Mouse (Mus musculus): ENCODE measurements around the gene Cdc14a. TPM values are rescaled to one million over a fixed set of nuclear protein-coding genes. Genes with fewer than 3 reads are reported as not detected.
"Not testable (repeated sequence)": the region's sequence is repeated elsewhere in the genome, so short reads cannot be mapped to it uniquely, and the experiment has no call there.

The Cdc14a gene
- polyA plus RNA-seq, 1 experiment from 2014 or later = 7.1 TPM

DNA sequence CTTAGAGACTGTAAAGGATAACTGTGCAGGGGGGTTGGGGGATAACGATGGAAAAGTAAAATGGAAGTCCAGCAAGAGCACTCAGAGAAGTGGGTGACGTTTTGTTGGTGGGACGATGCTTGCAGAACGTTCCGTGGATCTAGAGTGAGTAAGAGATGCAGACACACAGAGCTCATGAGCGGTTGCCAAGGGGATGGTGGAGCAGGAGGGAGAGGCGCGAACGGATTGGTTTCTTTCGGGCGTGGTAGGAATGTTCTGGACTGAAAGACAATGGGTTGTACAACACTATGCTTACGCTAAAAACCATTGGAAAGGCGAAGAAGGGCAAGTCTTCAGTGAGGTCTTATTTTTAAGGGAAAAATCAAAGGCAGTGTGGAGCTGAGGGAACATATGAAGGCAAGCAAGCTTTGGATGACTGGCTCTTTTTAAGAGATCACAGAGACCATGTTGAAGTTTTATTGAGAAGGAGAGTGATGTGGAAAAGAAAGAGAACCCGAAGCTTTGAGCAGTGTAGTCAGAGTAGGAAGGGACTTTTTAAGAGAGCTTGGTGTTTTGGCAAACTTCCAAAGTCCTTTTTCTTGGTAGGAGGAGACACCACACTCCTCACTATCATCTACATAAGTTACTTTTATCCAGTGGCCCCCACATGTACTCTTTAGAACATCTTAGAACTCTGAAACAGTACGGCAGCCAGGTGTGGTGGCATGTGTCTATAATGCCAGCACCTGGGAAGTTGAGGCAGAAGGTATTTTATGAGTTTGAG lies 68.6 kb downstream of the Cdc14a start:
- ATAC-seq (no peak), DNase-seq (ENCODE audit: low read depth, low spot score) (no peak)
- H3K27me3 ChIP-seq = no peaks in the 10 kb centered on the region
- ChIA-PET CTCF (interaction anchor here (2.5 kb wide), 1 partner anchor 15 kb away, joined by 10 read pairs; no protein-coding TSS in a partner anchor), POLR2A (no interaction called here)
- in situ Hi-C loops (cut with MboI; ENCODE audit: low pct_unique_long_range_greater_than_20kb) = no loop called here
- no peak for TF ChIP-seq CTCF (IDR thresholded peaks at IDR 0.05)

DNA sequence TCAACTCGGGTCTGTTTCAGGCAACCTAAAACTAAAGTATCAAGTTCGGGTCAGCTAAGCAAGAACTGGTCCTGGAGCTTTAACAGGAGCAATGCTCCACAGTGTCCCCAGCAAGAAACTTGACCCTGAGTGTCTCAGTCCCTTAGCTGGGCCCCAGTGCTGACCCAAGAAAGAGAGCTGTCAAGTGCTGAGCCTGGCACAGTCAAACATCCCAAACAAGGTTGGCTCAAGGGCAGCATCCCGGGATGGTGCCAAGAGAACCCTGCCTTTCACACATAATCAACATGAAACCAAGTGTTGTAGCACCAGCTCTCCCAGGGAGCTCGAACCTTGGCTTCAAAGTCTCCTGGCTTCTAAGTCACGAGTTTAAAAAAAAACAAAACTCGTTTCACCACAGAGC lies 71.3 kb downstream of the Cdc14a start:
- in situ Hi-C loops (cut with MboI; ENCODE audit: low pct_unique_long_range_greater_than_20kb) = no loop called here
- no peak for DNase-seq (ENCODE audit: low read depth, low spot score)
- no peaks in the 10 kb centered on the region for H3K27me3 ChIP-seq
- no peak for ATAC-seq
- CTCF ChIA-PET = interaction anchor here (0.7 to 1.9 kb wide), 4 partner anchors 9 to 17 kb away, joined by 3 to 6 read pairs (median 3); no protein-coding TSS in a partner anchor
- POLR2A ChIA-PET = no interaction called here
- TF ChIP-seq CTCF (IDR thresholded peaks at IDR 0.05) = no peak

DNA sequence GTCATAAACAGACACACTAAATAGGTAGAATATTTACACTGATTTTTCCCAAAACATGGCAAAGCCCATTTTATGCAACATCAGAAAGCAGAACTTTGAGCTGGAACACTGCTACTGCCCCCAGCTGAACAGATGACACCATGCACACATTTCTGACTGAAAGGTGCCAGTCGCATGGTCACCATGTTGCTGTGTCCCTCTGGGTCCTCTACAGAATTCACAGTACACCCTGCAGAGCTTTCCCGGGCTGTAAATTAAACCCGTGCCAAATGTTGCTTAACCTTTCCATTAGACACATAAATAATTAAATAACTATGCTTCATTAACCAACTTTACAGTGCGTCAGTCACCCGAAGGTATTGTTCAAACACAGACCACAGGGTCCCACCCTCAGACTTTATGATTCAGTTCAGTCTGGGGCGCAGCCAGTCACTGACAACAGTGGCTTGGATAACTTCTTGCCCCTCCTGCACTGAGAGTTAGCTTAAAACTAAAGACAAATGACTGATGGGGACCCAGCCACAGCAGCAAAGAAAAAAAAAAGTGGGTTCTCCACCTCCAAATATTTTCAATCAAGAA lies 73.4 kb downstream of the Cdc14a start:
- no peaks in the 10 kb centered on the region for H3K27me3 ChIP-seq
- no peak for TF ChIP-seq CTCF (IDR thresholded peaks at IDR 0.05)
- CTCF ChIA-PET = interaction anchor here (1.2 kb wide), 1 partner anchor 10 kb away, joined by 3 read pairs; no protein-coding TSS in a partner anchor
- POLR2A ChIA-PET = interaction anchor here (0.7 kb wide), 1 partner anchor 11 kb away, joined by 3 read pairs; no protein-coding TSS in a partner anchor
- ATAC-seq (no peak), DNase-seq (ENCODE audit: low read depth, low spot score) (no peak)
- in situ Hi-C loops (cut with MboI; ENCODE audit: low pct_unique_long_range_greater_than_20kb) = no loop called here

DNA sequence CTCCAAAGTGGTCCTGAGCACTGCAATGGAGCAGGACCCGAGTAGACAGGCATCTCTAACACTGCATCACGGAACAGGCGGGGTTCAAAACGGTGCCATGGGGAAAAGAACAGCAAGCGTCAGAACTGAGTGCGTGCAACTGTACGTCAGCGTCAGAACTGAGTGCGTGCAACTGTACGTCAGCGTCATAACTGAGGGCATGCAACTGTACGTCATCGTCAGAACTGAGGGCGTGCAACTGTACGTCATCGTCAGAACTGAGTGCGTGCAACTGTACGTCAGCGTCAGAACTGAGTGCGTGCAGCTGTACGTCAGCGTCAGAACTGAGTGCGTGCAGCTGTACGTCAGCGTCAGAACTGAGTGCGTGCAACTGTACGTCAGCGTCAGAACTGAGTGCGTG lies 76.3 kb downstream of the Cdc14a start:
- POLR2A ChIA-PET = not testable (repeated sequence)

DNA sequence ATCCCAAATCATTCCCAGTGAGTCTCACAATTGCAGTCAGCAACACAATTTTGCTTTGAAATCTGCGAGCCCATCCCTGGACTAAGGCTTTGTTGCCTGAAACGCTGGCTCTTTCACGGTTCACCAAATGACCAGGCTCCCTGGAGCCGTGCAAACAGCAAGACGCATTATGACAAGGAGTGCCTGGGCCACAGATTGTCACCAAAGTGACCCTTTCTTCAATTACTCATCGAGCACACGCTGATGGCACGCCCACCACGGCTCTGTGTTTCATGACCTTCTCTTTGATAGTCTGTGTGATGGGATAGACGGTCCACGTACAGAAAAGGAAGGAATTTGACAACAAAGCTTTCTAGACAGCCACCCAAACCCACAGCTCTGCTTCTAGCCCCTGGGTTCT lies 78.6 kb downstream of the Cdc14a start:
- TF ChIP-seq CTCF (IDR thresholded peaks at IDR 0.05) = no peak
- ATAC-seq = no peak
- no peak for DNase-seq (ENCODE audit: low read depth, low spot score)
- CTCF ChIA-PET = no interaction called here
- POLR2A ChIA-PET = interaction anchor here (0.6 kb wide), 1 partner anchor 261 kb away, joined by 3 read pairs; no protein-coding TSS in a partner anchor
- in situ Hi-C loops (cut with MboI; ENCODE audit: low pct_unique_long_range_greater_than_20kb) = no loop called here
- H3K27me3 ChIP-seq = no peaks in the 10 kb centered on the region

More for the DNA sequence above, 76.3 kb downstream of the Cdc14a start:
- ATAC-seq; H3K27me3 ChIP-seq; in situ Hi-C loops (cut with MboI; ENCODE audit: low pct_unique_long_range_greater_than_20kb); CTCF ChIA-PET; DNase-seq (ENCODE audit: low read depth, low spot score): not testable (repeated sequence)

DNA sequence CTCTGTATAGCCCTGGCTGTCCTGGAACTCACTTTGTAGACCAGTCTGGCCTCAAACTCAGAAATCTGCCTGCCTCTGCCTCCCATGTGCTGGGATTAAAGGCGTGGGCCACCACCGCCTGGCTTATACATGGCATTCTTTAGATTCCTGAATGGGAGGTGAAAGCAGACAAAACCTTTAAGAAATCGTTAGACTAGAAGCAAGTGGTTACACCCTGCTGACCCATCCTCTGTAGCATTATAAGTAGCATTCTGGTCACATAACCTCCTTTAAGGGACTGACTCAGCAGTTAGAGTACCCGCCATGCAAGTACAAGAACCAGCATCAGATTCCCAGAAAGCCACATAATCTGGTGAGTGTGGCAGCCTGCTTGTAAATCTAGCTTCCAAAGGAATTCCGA lies 81.6 kb downstream of the Cdc14a start:
- TF ChIP-seq CTCF (IDR thresholded peaks at IDR 0.05) = no peak
- in situ Hi-C loops (cut with MboI; ENCODE audit: low pct_unique_long_range_greater_than_20kb) = loop anchor here (5.0 kb wide), 2 partner anchors 80 to 145 kb away; partner anchors contain the start of gene Cdc14a
- ChIA-PET CTCF (interaction anchor here (1.1 to 2.8 kb wide), 3 partner anchors 9 to 315 kb away, joined by 3 to 9 read pairs (median 3); no protein-coding TSS in a partner anchor), POLR2A (no interaction called here)
- DNase-seq (ENCODE audit: low read depth, low spot score) = no peak
- no peaks in the 10 kb centered on the region for H3K27me3 ChIP-seq
- no peak for ATAC-seq

DNA sequence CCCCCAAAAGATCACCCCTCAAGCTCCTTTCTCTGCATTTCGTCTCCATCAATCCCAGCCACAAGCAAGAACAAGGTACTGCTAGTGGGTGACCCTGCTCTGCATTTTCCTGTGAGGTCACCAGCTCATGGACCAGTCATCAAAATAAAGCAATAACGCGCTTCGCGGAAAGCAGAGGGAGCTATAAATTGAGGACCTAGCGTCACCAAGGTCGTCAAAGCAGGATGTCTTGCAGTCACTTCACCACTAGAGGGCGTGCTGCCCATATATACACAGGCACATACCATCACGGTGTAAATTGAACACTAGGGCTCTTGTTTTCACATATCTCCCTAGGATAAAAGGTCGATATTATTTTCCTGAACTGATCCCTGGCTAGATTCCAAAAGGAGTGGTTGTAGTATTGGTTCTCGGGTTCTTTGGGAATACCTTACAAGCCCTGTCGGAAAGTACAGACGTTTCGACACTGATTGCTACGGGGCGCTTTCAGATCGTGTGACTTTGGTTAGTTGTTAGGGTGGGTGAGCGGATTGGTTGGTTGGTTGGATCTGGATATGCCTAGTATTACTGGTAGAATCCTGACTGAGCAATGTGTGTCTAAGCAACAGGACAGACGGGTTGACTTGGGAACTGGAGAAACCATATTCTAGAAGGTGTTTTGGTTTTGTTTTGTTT lies 82.7 kb downstream of the Cdc14a start:
- ChIA-PET POLR2A (interaction anchor here (0.6 to 0.8 kb wide), 2 partner anchors 147 to 222 kb away, joined by 3 read pairs; partner anchors contain the start of gene Lrrc39), CTCF (interaction anchor here (0.6 to 1.8 kb wide), 33 partner anchors 8 to 443 kb away, joined by 3 to 14 read pairs (median 4); partner anchors contain the start of genes Cdc14a and Dbt)
- TF ChIP-seq CTCF (IDR thresholded peaks at IDR 0.05) = peak; percentile 95
- H3K27me3 ChIP-seq = no peaks in the 10 kb centered on the region
- in situ Hi-C loops (cut with MboI; ENCODE audit: low pct_unique_long_range_greater_than_20kb) = loop anchor here (5.0 kb wide), 2 partner anchors 81 to 146 kb away; partner anchors contain the start of gene Cdc14a
- DNase-seq (ENCODE audit: low read depth, low spot score) (no peak), ATAC-seq (peak; percentile 45)

DNA sequence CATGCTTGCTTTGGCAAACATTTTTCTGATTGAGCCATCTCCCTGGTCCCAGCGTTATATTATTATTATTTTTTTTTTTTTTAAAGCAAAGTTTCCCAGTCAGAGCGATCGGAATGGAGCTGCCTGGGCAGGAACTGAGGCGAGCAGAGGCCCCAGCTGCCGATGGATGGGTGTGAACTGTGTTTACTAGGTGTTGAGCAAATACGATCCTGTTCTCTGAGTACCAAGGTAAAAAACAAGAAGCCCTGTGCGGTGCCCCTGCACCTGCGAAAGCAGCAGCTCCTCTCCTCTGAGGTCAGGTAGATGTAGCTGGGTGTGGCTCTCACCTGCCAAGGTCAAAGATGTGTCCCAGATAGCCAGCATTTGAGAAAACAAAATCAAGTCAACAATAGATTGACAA lies 83.6 kb downstream of the Cdc14a start:
- ChIA-PET POLR2A (interaction anchor here (0.6 to 0.8 kb wide), 3 partner anchors 9 to 148 kb away, joined by 3 read pairs; no protein-coding TSS in a partner anchor), CTCF (interaction anchor here (0.6 to 1.8 kb wide), 34 partner anchors 9 to 443 kb away, joined by 3 to 14 read pairs (median 4); partner anchors contain the start of genes Cdc14a and Dbt)
- in situ Hi-C loops (cut with MboI; ENCODE audit: low pct_unique_long_range_greater_than_20kb) = loop anchor here (5.0 kb wide), 2 partner anchors 82 to 147 kb away; partner anchors contain the start of gene Cdc14a
- TF ChIP-seq CTCF (IDR thresholded peaks at IDR 0.05) = no peak
- no peaks in the 10 kb centered on the region for H3K27me3 ChIP-seq
- DNase-seq (ENCODE audit: low read depth, low spot score) = no peak
- no peak for ATAC-seq

DNA sequence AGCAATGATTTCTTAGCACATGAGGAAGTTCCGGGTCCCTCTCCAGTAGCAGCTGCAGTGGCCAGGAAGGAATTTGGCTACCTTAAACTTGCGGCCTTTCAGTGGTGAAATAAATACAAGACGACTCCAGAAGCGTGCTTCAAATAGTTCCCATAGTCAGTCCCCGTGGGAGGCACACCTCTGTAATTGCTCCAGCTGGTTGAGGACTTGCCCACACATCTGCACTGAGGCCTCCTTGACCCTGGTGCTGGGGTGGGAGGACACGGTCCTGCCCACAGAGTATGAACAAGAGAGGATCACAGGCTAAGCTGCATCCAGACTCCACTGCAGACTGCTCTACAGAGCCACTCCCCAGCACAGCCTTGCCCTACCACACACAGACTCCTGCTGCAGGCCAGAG lies 85.2 kb downstream of the Cdc14a start:
- ATAC-seq (no peak), DNase-seq (ENCODE audit: low read depth, low spot score) (no peak)
- ChIA-PET CTCF (no interaction called here), POLR2A (interaction anchor here (0.6 kb wide), 1 partner anchor 316 kb away, joined by 4 read pairs; no protein-coding TSS in a partner anchor)
- TF ChIP-seq CTCF (IDR thresholded peaks at IDR 0.05) = no peak
- no peaks in the 10 kb centered on the region for H3K27me3 ChIP-seq
- in situ Hi-C loops (cut with MboI; ENCODE audit: low pct_unique_long_range_greater_than_20kb) = loop anchor here (10.0 kb wide), 1 partner anchor 496 kb away; no protein-coding TSS in a partner anchor

DNA sequence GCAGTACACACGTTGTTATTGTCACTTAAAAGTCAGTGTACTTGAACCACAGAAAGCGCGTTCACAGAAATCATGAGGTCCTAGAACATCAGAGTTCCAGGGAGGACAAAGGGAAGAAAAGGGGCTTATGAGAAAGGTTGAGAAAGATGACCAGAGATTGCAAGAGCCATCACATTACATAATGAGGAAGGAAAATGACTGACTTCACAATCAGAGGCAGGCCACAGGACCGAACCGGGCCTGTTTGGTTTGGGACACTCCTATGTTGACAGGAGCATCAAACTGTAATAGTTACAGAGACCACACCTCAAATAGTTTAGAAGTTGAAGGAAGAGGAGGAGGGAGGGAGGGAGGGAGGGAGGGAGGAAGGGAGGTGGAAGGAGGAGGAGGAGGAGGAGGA lies 86.0 kb downstream of the Cdc14a start:
- no peak for TF ChIP-seq CTCF (IDR thresholded peaks at IDR 0.05)
- H3K27me3 ChIP-seq = no peaks in the 10 kb centered on the region
- DNase-seq (ENCODE audit: low read depth, low spot score) = no peak
- CTCF ChIA-PET = no interaction called here
- POLR2A ChIA-PET = no interaction called here
- in situ Hi-C loops (cut with MboI; ENCODE audit: low pct_unique_long_range_greater_than_20kb) = loop anchor here (10.0 kb wide), 1 partner anchor 497 kb away; no protein-coding TSS in a partner anchor
- ATAC-seq = no peak

All from Patski (cell line).